Mouse (Mus musculus): ENCODE measurements around the gene 3110082I17Rik.

3110082I17Rik gene

DNA sequence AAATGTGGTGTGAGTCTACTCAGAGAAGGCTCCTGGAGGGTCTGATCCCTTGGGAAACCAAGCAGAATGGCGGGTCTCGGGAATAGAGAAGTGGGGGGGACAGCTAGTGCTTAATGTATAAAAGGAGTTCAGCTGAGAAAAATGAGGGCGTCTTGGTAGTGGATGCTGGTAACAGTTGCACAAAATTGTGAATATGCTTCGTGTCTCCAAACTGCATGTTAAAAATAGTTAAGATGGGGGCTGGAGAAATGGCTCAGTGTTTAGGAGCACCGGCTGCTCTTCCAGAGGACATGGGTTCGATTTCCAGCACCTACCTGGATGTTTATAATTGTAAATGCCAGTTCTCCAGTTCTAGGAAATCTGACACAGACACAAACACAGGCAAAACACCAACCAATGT, 139.0 kb downstream of the 3110082I17Rik start:
- no peak for DNase-seq

DNA sequence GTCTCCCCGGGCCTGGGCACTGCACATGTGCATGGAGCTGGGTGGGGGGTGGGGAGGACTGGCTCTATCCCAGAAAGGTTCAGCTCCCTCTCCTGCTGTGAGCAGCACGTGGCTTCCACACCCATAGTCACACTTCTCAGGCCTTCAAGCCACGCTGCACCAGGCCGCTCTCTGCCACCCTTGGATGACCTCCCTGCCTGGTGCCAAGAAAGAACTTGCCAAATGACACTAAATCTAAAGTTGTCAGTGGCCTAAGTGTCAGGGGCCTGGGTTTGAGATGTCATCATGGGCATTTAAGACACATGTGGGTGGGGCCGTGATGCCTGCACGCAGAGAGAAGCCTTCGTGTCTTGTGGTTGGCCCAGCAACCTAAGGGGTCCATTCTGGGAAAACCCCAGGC, 139.9 kb downstream of the 3110082I17Rik start:
- peak; percentile 67 to 73 for DNase-seq

DNA sequence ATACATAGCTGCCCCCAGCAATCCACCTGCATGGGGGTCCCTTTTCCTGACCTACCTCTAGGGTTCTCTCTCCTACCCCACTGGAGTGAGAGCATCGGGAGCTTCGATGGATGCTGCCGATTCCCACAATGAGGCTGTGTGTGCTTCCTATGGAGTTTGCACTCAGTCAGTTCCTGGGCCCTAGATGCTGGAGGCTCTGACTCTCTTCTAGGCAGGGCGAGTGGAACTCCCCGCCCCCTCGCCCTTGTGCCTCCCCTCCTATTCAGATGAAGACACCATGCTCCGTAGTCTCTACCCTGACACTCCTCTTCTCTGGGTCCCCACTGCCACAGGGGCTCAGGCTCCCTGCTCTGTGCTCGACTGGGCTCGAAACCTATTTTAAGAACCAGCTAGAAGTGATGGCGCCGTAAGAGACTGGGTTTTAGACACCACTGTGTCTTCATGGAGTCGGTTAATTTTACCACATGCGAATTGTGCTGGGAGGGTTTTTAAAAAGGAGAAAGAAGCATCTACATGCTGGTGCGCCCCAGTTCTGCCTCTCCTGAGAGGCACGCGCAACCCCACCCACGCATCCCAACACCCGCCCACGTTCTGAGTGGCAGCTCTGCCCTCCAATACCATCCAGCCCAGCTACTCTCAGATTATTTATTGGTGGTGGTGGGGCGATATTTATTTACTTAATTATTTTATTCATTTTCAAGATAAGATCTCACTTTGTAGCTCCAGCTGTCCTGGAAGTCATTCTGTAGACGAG, 142.4 kb downstream of the 3110082I17Rik start:
- peak in 1 of 2 experiments; percentile 35 for DNase-seq

DNA sequence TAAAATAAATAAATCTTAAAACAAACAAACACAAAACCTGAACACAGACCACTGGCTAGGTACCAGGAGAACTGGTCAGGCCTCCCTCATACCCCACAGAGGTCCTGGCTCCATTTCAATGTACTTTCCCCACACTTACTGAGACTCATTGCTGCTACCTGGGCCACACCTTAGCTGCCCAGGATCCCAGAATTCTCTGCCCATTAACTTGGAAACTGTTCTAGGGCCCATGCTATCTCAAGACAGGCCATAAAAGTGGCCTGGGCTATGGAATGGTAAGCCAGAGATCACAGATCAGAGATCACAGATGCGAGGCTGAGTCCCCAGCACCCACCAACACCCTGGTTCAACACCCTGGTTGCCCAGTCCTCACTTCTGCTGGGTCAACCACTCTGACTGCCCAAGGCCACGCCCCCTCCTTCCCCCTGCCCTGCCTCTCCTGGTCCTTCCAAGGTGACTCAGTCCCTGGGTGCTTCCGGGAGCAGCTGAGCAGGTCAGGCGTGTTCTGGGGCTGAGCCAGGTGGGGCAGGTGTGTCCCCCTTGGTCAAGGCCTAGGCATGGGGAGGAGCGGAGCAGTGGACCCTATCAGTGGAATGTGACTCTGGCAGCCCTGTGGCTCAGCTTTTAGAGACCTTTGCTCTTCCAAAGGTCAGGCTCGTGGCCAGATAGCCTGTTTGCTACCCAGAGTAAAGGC, 143.2 kb downstream of the 3110082I17Rik start:
- peak; percentile 95 to 98 for DNase-seq

DNA sequence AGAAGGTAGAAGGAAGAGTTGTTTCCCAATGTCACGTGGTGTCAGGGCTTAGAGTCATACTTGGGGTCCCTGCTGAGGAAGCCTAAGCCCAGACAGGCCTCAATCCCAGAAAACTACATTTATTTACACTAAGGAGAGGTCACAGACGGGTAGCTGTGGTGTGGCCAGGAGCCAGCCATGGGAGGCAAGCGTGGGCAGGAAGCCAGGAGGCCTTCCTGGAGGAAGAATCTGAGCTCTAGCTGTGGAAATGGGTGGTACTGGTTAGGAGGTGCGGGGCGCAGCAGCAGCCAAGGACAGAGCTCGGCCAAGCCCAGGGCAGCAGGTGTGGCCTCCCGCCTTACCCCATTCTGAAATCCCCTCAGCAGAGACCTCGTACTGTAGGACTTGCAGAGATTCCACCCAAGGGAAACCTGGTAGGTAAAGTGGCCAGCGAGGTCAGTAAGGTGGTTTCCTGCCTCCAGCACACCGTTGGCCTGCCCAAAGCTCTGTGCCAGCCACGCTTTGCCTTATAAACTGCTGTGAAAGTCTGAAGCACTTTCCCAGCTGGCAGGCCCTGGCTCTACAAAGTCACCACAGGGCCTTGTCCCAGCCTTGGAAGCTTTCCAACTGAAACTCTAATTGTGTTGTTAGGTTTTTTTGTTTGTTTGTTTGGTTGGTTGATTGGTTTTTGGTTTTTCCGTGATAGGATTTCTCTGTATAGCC, 145.2 kb downstream of the 3110082I17Rik start:
- DNase-seq, result peak; percentile 71 to 73

DNA sequence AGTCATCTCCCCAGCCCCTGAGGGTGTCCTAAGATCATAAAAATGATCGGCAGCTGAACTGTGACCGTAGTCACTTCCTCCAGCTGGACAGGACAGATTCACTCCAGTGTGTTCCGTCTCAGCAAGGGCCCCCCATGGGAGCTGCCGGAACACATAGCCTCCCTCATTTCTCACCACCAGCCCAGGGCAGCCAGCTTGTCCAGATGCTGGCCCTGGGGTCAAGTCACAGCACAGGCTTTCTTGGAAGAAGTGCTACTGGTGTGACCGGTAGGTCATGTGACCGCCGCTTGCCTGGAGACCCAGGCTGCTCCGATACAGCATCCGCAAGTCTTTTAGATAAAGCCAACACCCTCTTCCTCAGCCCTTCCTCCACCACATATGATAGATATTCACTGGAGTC, 146.8 kb downstream of the 3110082I17Rik start:
- DNase-seq, result peak; percentile 34 to 40

DNA sequence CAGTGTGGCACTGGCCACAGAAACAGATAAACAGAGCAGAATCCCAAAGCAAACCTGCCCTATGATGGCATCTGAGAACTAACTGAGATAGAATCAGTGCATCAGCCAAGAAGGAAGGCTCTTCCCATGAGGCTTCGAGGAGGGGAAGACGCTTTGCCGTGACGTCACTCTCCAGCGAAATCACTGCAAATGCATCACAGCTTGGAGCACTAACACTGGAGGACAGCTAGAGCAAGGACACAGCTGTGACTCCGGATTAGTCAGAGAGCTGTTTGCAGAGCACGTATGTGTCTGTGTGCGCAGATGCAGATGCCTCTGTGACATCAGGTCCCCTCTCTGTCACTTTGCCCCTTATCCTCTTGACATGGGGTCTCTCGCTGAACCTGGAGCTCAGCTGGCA, 148.5 kb downstream of the 3110082I17Rik start:
- no peak for DNase-seq

DNA sequence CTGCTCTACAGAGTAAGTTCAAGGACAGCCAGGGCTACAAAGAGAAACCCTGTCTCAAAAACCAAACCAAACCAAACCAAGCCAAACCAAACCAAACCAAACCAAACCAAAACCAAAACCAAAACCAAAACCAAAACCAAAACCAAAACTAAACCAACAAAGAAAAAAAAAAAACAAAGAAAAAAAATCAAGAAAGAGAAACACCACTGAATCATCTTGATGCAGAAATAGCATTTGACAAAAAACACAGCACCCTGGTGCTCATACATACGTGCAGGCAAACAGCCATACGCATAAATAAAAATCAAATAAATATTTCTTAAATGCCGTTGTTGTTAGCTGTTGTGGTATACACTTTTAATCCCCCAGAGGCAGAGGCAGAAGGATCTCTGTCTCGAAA, 149.8 kb downstream of the 3110082I17Rik start:
- no peak for DNase-seq

DNA sequence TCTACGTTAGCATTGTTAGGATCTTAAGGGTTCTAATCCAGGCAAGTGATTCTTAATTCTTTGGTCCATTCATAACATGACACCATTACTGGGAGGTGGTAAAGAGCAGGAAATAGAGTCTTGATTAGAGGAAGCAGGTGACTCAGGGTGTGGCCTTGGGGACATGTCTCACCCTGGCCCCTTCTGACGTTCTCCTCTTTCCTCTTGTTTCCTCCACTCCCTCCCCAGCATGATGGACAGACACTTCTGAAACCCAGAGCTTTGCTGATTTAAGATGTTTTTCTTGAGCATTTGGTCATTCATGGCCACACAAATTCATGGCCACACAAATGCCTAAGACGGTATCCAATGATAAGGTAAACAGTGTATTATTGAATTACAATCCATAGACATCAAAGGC, 150.4 kb downstream of the 3110082I17Rik start:
- DNase-seq, result no peak
